Mouse (Mus musculus): ENCODE results near the gene Sat2. TPM values are rescaled to one million over a fixed set of nuclear protein-coding genes. Genes with fewer than 3 reads are reported as not detected.
A peak's percentile ranks its signal among the peaks of the same experiment; 100 is the strongest.
"Not testable (repeated sequence)": the region's sequence is repeated elsewhere in the genome, so short reads cannot be mapped to it uniquely, and the experiment has no call there.

The Sat2 gene
- polyA plus RNA-seq, 1 experiment from 2014 or later = 17.5 TPM

DNA sequence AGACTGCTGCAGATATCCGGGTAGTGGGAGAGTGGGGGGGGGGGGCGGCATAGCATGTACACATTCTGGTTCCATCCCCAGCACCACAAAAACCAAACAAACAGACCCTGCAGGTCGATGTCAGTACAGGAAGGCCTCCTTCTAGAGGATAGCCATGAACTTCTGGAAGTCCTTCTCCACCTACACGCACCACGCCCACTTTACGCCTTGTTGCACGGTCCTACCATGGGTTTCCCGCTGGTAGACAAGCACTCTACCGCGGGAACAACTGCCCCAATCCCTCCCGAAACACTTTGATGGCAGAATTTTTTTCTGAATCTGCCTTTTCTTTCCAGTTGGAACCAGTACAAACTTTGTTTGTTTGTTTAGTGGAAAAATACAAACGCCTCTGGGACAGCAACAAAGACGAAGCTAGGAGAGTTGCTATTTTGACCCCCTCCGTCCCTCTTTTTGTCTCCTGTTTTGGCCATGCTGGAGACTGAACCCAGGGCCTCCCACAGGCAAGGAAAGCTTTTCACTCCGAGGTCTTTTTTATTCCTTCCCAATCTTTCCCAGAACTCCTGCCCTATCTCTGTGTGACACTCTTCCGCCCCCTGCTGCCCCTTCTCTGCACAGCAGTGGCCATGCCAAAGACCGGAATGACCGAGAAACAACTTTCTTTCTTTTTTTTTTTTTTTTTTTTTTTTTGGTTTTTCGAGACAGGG, 8.1 kb upstream of the Sat2 start:
- Histone ChIP-seq H3K27ac (replicated peaks) (no peak overlapping the region), H3K36me3 (no peaks in the 10 kb centered on the region), H3K27me3 (replicated peaks) (peaks cover 23% of the 10 kb centered on the region), H3K4me1 (peaks cover 13% of the 10 kb centered on the region), H3K4me3 (peak overlapping the region; percentile 27), H3K9me3 (no peaks in the 10 kb centered on the region), H3K4me2 (peak overlapping the region; percentile 61), H3K9ac (peak overlapping the region; percentile 72)
- WGBS = 12% methylated on average over 19 of the region's 19 CpGs
- peak; percentile 51; the same call in 1 of the 2 replicates for ATAC-seq (ENCODE audit: extremely low read depth, insufficient number of reproducible peaks, low FRiP score, low TSS enrichment)

GRCm38 (mm10) chr11:69614257-69614588, 7.6 kb upstream of the Sat2 start:
- WGBS = 43% methylated on average over 11 of the region's 11 CpGs

DNA sequence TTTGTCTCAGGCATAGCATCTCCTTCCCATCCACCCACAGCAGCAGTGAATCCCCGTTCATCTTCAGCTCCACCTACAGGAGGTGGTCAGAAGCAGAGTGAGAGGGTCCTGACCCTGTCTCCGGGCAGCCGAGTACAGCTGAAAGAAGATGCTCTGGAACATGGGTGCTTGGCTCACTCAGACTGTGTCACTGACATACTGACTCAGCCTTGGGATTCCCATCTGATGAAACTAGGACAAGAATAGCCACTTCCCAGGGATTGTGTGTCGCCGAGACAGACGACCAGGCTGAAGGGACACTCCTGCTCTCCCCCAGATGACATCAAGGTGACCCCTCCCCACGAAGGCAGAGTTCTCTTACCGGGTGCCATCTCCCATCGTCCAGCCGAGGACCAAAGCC, 5.0 kb upstream of the Sat2 start:
- WGBS = 40% methylated on average over 10 of the region's 10 CpGs
- H3K27ac ChIP-seq (replicated peaks) = no peak overlapping the region
- H3K4me1 ChIP-seq = peaks cover 21% of the 10 kb centered on the region
- no peaks in the 10 kb centered on the region for H3K9me3 ChIP-seq
- peak overlapping the region; percentile 50; the same call in 1 of the 2 replicates for H3K9ac ChIP-seq
- H3K4me2 ChIP-seq = no peak overlapping the region
- H3K4me3 ChIP-seq = no peak overlapping the region
- peaks cover 23% of the 10 kb centered on the region for H3K27me3 ChIP-seq (replicated peaks)
- H3K36me3 ChIP-seq = no peaks in the 10 kb centered on the region
- ATAC-seq (ENCODE audit: extremely low read depth, insufficient number of reproducible peaks, low FRiP score, low TSS enrichment) = no peak

More at GRCm38 (mm10) chr11:69614257-69614588, 7.6 kb upstream of the Sat2 start:
- peaks cover 23% of the 10 kb centered on the region for H3K27me3 ChIP-seq (replicated peaks)
- not testable (repeated sequence) for H3K36me3 ChIP-seq; ATAC-seq (ENCODE audit: extremely low read depth, insufficient number of reproducible peaks, low FRiP score, low TSS enrichment); H3K9me3 ChIP-seq; H3K27ac ChIP-seq (replicated peaks)
- peaks cover 13% of the 10 kb centered on the region for H3K4me1 ChIP-seq
- H3K9ac ChIP-seq = peak overlapping the region; percentile 52; the same call in 1 of the 2 replicates
- H3K4me2 ChIP-seq = peak overlapping the region; percentile 61
- H3K4me3 ChIP-seq = peak overlapping the region; percentile 27

DNA sequence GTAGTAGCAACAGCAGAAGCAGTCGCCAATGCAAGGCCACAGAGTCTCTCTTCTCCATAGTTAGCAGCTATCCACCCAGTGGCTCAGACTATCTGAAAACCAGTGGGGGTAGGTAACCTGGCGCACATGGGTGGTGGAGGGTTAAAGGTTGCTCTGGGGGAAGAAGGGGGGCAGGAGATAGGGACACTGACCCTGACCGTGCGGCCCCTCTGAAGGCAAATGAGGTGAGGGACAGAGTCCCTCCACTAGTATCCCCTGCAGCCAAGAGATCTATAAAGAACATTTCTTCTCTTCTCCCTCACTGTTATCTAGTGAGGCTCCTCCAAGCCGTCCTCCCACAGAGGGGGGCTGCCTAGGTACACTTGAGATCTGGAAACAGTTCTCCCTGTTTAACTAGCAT, 4.0 kb upstream of the Sat2 start, which contains the start of gene Shbg:
Gene Shbg (minus strand): TSS at position 101 of the 400 bp plus-strand sequence.
- Histone ChIP-seq H3K4me3 (no peak within 1 kb of the TSS), H3K27me3 (replicated peaks) (peaks cover 23% of the 10 kb centered on the region), H3K4me2 (no peak within 1 kb of the TSS), H3K9ac (peak within 1 kb of the TSS; percentile 50; the same call in 1 of the 2 replicates), H3K9me3 (no peaks in the 10 kb centered on the region), H3K36me3 (no peaks in the 10 kb centered on the region), H3K27ac (replicated peaks) (no peak within 1 kb of the TSS), H3K4me1 (peaks cover 27% of the 10 kb centered on the region)
- no peak for ATAC-seq (ENCODE audit: extremely low read depth, insufficient number of reproducible peaks, low FRiP score, low TSS enrichment)
- 45% methylated on average over 5 of the region's 5 CpGs for WGBS

DNA sequence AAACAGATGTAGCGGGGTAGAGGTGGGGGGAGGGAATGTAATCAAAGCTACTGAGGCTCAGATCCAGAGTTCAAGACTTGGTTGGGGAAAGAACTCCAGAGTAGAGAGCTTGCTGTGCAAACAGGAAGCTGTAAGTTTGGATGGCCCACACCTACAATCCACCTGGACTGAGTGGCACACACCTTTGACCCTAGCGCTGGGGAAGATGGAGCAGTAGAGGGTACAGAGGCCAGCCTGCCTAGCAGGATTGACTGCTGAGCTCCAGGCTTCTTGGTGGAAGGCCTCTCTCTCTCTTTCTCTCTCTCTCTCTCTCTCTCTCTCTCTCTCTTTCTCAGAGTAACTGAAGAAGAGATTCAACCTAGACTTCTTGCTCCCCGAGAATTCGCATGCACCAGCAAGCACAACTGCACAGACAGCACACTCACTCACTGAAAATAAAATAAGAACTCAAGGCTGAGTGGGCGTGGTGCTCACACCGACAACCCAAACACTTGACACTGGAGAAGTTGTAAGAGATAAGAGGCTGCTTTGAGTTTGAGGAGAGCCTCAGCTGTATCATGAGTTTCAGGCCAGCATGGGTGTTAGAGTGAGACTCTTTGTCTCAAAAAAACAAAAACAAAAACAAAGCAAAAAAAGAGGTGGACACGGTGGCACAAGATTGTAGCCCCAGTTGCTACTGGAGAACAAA, 1.3 kb upstream of the Sat2 start:
- ATAC-seq (ENCODE audit: extremely low read depth, insufficient number of reproducible peaks, low FRiP score, low TSS enrichment) = no peak
- Histone ChIP-seq H3K9ac (0 out of 2 replicates have a peak overlapping the region, but pooled peaks have one; percentile 10), H3K4me3 (no peak overlapping the region), H3K36me3 (no peaks in the 10 kb centered on the region), H3K9me3 (no peaks in the 10 kb centered on the region), H3K4me1 (peaks cover 22% of the 10 kb centered on the region), H3K4me2 (no peak overlapping the region), H3K27ac (replicated peaks) (no peak overlapping the region), H3K27me3 (replicated peaks) (peaks cover 16% of the 10 kb centered on the region)
- WGBS = 59% methylated on average over 7 of the region's 7 CpGs

GRCm38 (mm10) chr11:69622406-69622805, 582 bp downstream of the Sat2 start:
- no peak for ATAC-seq (ENCODE audit: extremely low read depth, insufficient number of reproducible peaks, low FRiP score, low TSS enrichment)
- Histone ChIP-seq H3K27me3 (replicated peaks) (no peaks in the 10 kb centered on the region), H3K27ac (replicated peaks) (peak overlapping the region; percentile 70; the same call in 1 of the 2 replicates)

DNA sequence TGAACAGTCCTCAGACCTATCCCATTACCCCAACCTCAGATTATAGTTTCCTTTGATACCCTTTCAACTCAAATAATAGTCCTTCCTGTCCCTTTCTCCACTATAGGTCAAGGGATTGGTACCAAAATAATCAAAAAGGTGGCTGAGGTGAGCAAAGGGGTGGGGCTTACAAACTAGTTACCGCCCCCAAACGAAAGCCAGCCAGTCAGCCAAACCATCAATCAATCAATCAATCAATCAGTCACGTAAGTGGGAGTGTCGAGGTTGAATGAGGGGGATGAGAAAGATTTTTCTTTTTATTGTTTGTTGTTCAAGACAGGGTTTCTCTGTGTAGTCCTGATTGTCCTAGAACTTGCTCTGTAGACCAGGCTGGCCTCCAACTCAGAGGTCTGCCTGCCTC, 1.2 kb downstream of the Sat2 start:
- H3K4me1 ChIP-seq = peaks cover 22% of the 10 kb centered on the region
- H3K9me3 ChIP-seq = no peaks in the 10 kb centered on the region
- H3K9ac ChIP-seq = peak overlapping the region; percentile 90
- H3K4me3 ChIP-seq = peak overlapping the region; percentile 73
- no peaks in the 10 kb centered on the region for H3K27me3 ChIP-seq (replicated peaks)
- WGBS = 73% methylated on average over 4 of the region's 4 CpGs
- no peaks in the 10 kb centered on the region for H3K36me3 ChIP-seq
- peak overlapping the region; percentile 81 for H3K4me2 ChIP-seq
- ATAC-seq (ENCODE audit: extremely low read depth, insufficient number of reproducible peaks, low FRiP score, low TSS enrichment) = no peak
- no peak overlapping the region for H3K27ac ChIP-seq (replicated peaks)

More at GRCm38 (mm10) chr11:69622406-69622805, 582 bp downstream of the Sat2 start:
- peaks cover 22% of the 10 kb centered on the region for H3K4me1 ChIP-seq
- H3K4me3 ChIP-seq = peak overlapping the region; percentile 73
- H3K9me3 ChIP-seq = no peaks in the 10 kb centered on the region
- H3K36me3 ChIP-seq = no peaks in the 10 kb centered on the region
- H3K9ac ChIP-seq = peak overlapping the region; percentile 90
- H3K4me2 ChIP-seq = peak overlapping the region; percentile 81
- 34% methylated on average over 6 of the region's 6 CpGs for WGBS

GRCm38 (mm10) chr11:69624339-69624738, 2.5 kb downstream of the Sat2 start:
- 90% methylated on average over 2 of the region's 2 CpGs for WGBS
- H3K9ac ChIP-seq; ATAC-seq (ENCODE audit: extremely low read depth, insufficient number of reproducible peaks, low FRiP score, low TSS enrichment): not testable (repeated sequence)

DNA sequence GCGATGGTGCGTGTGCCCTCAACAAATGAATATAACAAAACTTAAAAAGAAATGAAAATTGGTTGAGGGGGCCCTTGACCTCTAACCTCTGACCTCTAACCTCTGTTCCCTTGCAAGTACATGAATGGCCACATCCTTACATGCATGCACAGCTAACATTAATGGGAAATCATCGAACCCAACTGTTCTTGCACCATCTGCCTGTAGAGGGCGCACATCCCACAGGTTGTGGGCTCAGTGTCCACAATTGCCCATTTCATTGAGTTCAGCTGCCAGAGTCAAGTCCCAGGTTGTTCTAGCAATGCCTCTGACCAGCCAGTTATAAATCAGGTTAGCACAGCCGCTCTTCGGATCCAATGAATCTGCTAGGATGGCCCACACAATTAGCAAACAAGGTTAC, 6.5 kb downstream of the Sat2 start:
- 33% methylated on average over 6 of the region's 6 CpGs for WGBS
- no peak for ATAC-seq (ENCODE audit: extremely low read depth, insufficient number of reproducible peaks, low FRiP score, low TSS enrichment)
- peaks cover 6% of the 10 kb centered on the region for H3K4me1 ChIP-seq

More at GRCm38 (mm10) chr11:69624339-69624738, 2.5 kb downstream of the Sat2 start:
- H3K4me3 ChIP-seq; H3K36me3 ChIP-seq; H3K27ac ChIP-seq (replicated peaks); H3K9me3 ChIP-seq; H3K4me2 ChIP-seq; H3K27me3 ChIP-seq (replicated peaks): not testable (repeated sequence)
- H3K4me1 ChIP-seq = peaks cover 22% of the 10 kb centered on the region

GRCm38 (mm10) chr11:69629802-69630201, 8.0 kb downstream of the Sat2 start:
- ATAC-seq (ENCODE audit: extremely low read depth, insufficient number of reproducible peaks, low FRiP score, low TSS enrichment) = no peak
- Histone ChIP-seq H3K27ac (replicated peaks) (no peak overlapping the region), H3K36me3 (no peaks in the 10 kb centered on the region), H3K27me3 (replicated peaks) (no peaks in the 10 kb centered on the region), H3K9me3 (no peaks in the 10 kb centered on the region), H3K4me3 (no peak overlapping the region), H3K9ac (no peak overlapping the region), H3K4me2 (no peak overlapping the region), H3K4me1 (peaks cover 18% of the 10 kb centered on the region)
- WGBS = 50% methylated on average over 1 of the region's 1 CpGs

More for the DNA sequence above, 6.5 kb downstream of the Sat2 start:
- H3K36me3 ChIP-seq = no peaks in the 10 kb centered on the region
- H3K27ac ChIP-seq (replicated peaks) = no peak overlapping the region
- no peak overlapping the region for H3K4me2 ChIP-seq
- H3K4me3 ChIP-seq = no peak overlapping the region
- no peak overlapping the region for H3K9ac ChIP-seq
- H3K9me3 ChIP-seq = no peaks in the 10 kb centered on the region
- no peaks in the 10 kb centered on the region for H3K27me3 ChIP-seq (replicated peaks)

DNA sequence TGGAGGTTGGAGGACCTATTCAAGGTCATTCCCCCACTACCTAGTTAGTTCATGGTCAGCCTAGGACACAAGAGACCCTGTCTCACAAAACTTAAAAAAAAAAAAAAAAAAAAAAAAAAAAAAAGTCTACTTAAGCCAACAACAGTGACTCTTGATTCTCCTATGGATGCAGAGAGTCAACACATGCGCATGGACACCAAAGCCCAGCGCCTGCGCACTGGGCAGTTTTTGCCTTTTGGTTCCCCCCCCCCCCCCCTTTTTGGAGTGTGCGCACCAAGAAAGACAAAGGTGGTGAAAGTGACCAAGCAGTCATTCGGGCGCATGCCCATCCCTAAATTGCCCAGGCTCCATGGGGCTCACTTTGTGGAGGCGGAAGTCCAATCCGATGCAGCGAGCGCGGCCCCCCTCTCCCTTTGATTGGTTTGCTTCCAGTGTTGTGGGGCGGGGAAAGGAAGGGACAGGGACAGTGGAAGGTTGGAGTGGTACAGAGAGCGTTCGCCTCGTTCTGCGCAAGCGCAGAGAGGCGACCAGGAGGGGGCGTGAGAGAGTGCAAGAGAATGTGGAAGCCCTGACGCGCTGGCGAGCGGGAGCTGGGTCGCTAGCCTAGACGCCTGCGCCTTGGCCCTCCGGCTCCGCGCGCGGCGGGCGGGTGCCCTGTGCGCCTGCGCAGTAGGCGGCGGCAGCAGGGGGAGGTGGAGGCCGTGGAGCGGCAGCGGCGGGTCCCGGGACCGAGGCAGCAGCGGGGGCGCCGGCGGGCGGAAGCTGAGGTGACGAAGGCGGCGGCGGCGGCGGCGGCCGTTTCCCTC, 10.7 kb downstream of the Sat2 start, which contains the start of gene Fxr2:
Gene Fxr2 (plus strand): TSS at position 707 of the 806 bp plus-strand sequence.
- ATAC-seq (ENCODE audit: extremely low read depth, insufficient number of reproducible peaks, low FRiP score, low TSS enrichment) = peak; percentile 95
- peaks cover 31% of the 10 kb centered on the region for H3K4me1 ChIP-seq
- peak within 1 kb of the TSS; percentile 88 for H3K4me2 ChIP-seq
- H3K27ac ChIP-seq (replicated peaks) = peak within 1 kb of the TSS; percentile 98
- no peaks in the 10 kb centered on the region for H3K9me3 ChIP-seq
- WGBS = under 1% methylated on average over 34 of the region's 56 CpGs
- H3K9ac ChIP-seq = peak within 1 kb of the TSS; percentile 99
- H3K4me3 ChIP-seq = peak within 1 kb of the TSS; percentile 99
- peaks cover 14% of the 10 kb centered on the region for H3K36me3 ChIP-seq
- no peaks in the 10 kb centered on the region for H3K27me3 ChIP-seq (replicated peaks)

All from heart, embryonic 13.5 days (tissue).